Mouse (Mus musculus): Measurements from ENCODE around the gene Apol9b.
"Not testable (repeated sequence)": the region's sequence is repeated elsewhere in the genome, so short reads cannot be mapped to it uniquely, and the experiment has no call there.

DNA sequence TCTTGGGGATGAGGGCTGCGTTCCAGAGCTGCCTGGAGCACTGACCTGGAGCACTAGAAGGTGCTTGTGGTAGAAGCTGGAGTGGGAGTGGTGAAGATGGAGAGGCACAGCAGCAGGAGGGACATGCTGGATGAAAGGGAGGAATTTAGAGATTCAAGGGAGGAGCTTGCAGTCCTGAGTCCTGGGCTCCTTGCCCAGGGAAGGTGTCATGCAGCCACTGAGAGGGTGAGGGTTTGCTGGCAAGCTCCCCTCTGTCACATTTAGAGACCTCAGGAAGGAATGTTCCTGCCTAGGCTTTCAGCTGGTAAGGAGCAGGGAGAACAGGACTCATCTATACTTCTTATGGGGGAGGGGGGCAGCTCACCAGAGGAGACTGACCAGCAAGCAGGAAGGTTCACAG lies 19.9 kb upstream of the Apol9b start:
- not testable (repeated sequence) for TF ChIP-seq CTCF, EP300 (IDR thresholded peaks at IDR 0.05; ENCODE audit: low read depth)

Measured in heart, postnatal 0 days (tissue).